Mouse (Mus musculus) hindbrain, embryonic 12.5 days (tissue): ENCODE results near the gene Slc26a5. TPM values are rescaled to one million over a fixed set of nuclear protein-coding genes. Genes with fewer than 3 reads are reported as not detected.
A peak's percentile ranks its signal among the peaks of the same experiment; 100 is the strongest.

Experiments
- ATAC-seq: fragments of 200-750 bp; cut with Nextera tagmentation; 2 replicates; pipeline ENCODE4 v1.8.0; 2017; ENCODE audit warnings: moderate TSS enrichment; ENCODE audit not compliant: low FRiP score
- H3K27ac ChIP-seq: fragments of 300-500 bp; sonication (generic); 2 replicates; pipeline ENCODE4 v1.5.1; 2016; ENCODE audit warnings: mild to moderate bottlenecking
- H3K27me3 ChIP-seq: fragments of 300-500 bp; sonication (generic); 2 replicates; pipeline ENCODE4 v1.6.1; 2016; ENCODE audit warnings: mild to moderate bottlenecking
- H3K36me3 ChIP-seq: fragments of 300-500 bp; sonication (generic); 2 replicates; pipeline ENCODE4 v1.6.1; 2016; ENCODE audit warnings: mild to moderate bottlenecking
- H3K4me1 ChIP-seq: fragments of 300-500 bp; sonication (generic); 2 replicates; pipeline ENCODE4 v1.6.1; 2016
- H3K4me2 ChIP-seq: fragments of 300-500 bp; sonication (generic); replicated peaks from 2 replicates; pipeline ENCODE4 v1.6.1; 2016; ENCODE audit warnings: mild to moderate bottlenecking
- H3K4me3 ChIP-seq: fragments of 300-500 bp; sonication (generic); 2 replicates; pipeline ENCODE4 v1.5.1; 2016; ENCODE audit warnings: mild to moderate bottlenecking
- H3K9ac ChIP-seq: fragments of 300-500 bp; sonication (generic); 2 replicates; pipeline ENCODE4 v1.6.1; 2016; ENCODE audit warnings: mild to moderate bottlenecking, moderate library complexity
- H3K9me3 ChIP-seq: fragments of 300-500 bp; sonication (generic); replicated peaks from 2 replicates; pipeline ENCODE4 v1.6.1; 2016; ENCODE audit warnings: mild to moderate bottlenecking
- WGBS: fragments of 180-500 bp; shearing (Covaris S2); methylation state at CpG from one replicate; pipeline ENCODE4 v1.1.7; 2016; 5-methylcytosine and 5-hydroxymethylcytosine counted together
- polyA plus RNA-seq: library from polyadenylated mRNA; unstranded; fragments of >200 nt; fragmentation: Nextera tagmentation; extraction: Ambion mirVana; gene quantifications from 2 replicates; pipeline ENCODE4 v1.2.1, GENCODE M21; 2016

Slc26a5 gene
- polyA plus RNA-seq, 1 experiment from 2014 or later, result not detected

GRCm38 (mm10) chr5:21802907-21803306 is 62.5 kb downstream of the Slc26a5 start:
- Histone ChIP-seq H3K4me1 (no peaks in the 10 kb centered on the region), H3K36me3 (peaks cover 51% of the 10 kb centered on the region), H3K27me3 (no peaks in the 10 kb centered on the region), H3K9ac (no peak overlapping the region), H3K27ac (no peak overlapping the region), H3K4me2 (no peak overlapping the region), H3K4me3 (no peak overlapping the region), H3K9me3 (no peaks in the 10 kb centered on the region)
- no peak for ATAC-seq
- 92% methylated on average over 9 of the region's 9 CpGs for WGBS

DNA sequence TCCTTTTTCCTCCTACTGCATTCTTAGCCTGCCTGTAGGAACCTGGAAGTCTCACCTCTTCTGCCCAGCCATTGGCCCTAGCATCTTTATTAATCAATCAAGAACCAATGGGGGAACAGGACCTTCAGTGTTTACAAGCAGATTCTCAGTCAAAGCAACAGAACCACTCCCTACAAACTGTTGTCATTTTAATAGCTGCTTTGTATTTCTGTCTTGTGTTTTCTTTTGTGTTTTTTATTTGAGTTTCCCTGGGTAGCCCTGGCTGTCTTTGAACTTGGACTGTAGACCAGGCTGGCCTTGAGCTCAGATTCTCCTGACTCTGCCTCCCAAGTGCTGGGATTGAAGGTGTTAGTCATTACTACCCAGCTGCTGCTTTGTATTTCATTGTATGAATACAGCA is 73.2 kb downstream of the Slc26a5 start:
- Histone ChIP-seq H3K4me1 (peaks cover 20% of the 10 kb centered on the region), H3K36me3 (peaks cover 28% of the 10 kb centered on the region), H3K27ac (no peak overlapping the region), H3K9me3 (no peaks in the 10 kb centered on the region), H3K4me3 (no peak overlapping the region), H3K4me2 (no peak overlapping the region), H3K27me3 (no peaks in the 10 kb centered on the region), H3K9ac (no peak overlapping the region)
- no peak for ATAC-seq

DNA sequence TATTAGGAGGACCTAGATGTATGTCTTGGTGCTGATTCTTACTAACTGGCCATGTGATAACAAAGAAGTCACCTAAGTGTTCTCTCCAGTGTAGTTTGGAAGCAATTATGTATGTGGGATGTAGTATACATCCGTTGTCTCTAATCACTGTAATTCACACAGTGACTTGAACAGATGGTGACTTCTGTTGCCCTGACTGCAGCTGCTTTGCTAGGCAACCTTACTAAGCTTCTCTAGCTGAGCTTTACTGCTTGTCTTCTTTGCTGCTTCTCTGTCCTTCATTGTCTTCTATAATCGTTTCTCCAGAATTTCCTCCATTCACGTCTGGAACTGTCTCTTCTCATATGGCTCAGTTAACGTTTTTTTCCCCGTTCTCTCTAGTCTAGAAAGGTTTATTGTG is 76.3 kb downstream of the Slc26a5 start:
- Histone ChIP-seq H3K27ac (no peak overlapping the region), H3K4me2 (no peak overlapping the region), H3K9me3 (no peaks in the 10 kb centered on the region), H3K27me3 (no peaks in the 10 kb centered on the region), H3K4me1 (peaks cover 30% of the 10 kb centered on the region), H3K9ac (no peak overlapping the region), H3K36me3 (peaks cover 12% of the 10 kb centered on the region; the same call in 1 of the 2 replicates), H3K4me3 (no peak overlapping the region)
- 72% methylated on average over 5 of the region's 5 CpGs for WGBS
- no peak for ATAC-seq

- Histone ChIP-seq H3K4me2 (peak overlapping the region; percentile 79), H3K9me3 (no peaks in the 10 kb centered on the region), H3K4me1 (peaks cover 31% of the 10 kb centered on the region), H3K4me3 (peak overlapping the region; percentile 95), H3K27ac (peak overlapping the region; percentile 87), H3K27me3 (no peaks in the 10 kb centered on the region), H3K36me3 (peaks cover 19% of the 10 kb centered on the region; the same call in 1 of the 2 replicates), H3K9ac (peak overlapping the region; percentile 92)
- 37% methylated on average over 11 of the region's 11 CpGs for WGBS
- no peak for ATAC-seq
These were observed 78.0 kb downstream of the Slc26a5 start for GRCm38 (mm10) chr5:21787186-21788105.

DNA sequence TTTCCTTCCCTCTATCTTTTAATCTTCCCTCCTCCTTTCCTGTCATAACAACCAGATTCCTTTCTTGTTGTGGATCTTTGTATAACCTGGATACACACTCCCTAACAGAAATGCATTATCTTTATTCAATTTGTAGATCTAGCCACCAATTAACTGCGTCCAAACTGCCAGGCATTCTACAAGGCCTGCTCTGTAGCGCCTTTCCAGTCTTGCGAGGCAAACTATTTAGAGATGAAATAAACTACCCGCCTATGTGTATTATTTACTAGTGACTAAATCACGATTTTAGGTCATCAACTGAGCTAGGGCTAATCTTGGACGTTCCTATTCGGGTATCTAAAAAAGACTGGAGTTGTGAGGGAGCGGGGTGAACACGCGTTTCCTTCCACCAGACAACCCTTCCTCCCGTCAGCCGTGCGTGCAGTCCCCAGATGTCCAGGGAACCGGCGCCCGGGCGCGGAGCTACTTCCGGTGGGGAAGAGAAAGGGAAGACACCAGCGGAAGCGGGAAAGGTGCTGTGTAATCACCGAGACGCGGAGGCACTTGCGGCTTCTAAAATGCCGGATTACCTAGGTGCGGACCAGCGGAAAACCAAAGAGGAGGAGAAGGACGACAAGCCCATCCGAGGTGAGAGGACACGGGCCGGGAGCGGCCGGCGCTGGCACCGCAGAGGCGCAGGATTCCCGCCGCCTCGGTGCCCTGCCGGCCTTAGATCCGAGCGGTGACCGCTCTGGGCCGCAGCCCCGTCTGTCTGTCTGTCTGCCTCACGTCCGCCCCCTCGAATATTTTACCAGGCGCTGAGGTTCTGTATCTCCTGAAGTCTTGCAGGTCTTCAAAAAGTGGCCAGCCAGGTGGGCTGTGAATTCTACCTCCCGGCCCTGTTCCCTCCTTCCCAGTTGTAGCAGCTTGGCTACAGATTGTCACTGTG is 78.9 kb downstream of the Slc26a5 start:
- H3K9ac ChIP-seq, result peak overlapping the region; percentile 92
- peak; percentile 82 for ATAC-seq
- H3K27me3 ChIP-seq, result no peaks in the 10 kb centered on the region
- H3K4me1 ChIP-seq, result peaks cover 31% of the 10 kb centered on the region
- H3K9me3 ChIP-seq, result no peaks in the 10 kb centered on the region
- H3K4me3 ChIP-seq, result peak overlapping the region; percentile 95
- peak overlapping the region; percentile 79 for H3K4me2 ChIP-seq
- peak overlapping the region; percentile 87 for H3K27ac ChIP-seq
- 2% methylated on average over 49 of the region's 51 CpGs for WGBS
- peaks cover 21% of the 10 kb centered on the region for H3K36me3 ChIP-seq

DNA sequence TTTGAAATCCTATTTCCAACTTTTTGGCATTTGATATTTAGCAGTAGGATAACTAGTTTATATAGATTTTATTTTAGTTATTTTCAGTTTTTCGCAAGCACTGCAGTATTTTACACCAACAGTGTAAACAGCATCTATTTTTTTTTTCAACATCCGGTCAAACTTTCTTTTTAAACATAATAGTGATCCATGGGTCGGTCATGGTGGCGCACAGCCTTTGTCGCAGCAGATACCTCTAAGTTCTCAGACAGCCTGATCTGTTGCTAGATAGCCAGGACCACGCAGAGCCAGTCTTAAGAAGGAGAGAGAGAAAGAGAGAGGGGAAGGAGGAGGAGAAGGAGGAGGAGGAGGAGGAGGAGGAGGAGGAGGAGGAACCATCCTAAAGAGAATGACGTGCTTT is 79.6 kb downstream of the Slc26a5 start:
- Histone ChIP-seq H3K27me3 (no peaks in the 10 kb centered on the region), H3K9ac (no peak overlapping the region), H3K4me2 (peak overlapping the region; percentile 96), H3K4me3 (peak overlapping the region; percentile 95; the same call in 1 of the 2 replicates), H3K36me3 (peaks cover 26% of the 10 kb centered on the region), H3K4me1 (peaks cover 31% of the 10 kb centered on the region), H3K9me3 (no peaks in the 10 kb centered on the region), H3K27ac (peak overlapping the region; percentile 87; the same call in 1 of the 2 replicates)
- ATAC-seq, result no peak
- WGBS, result 80% methylated on average over 7 of the region's 7 CpGs

DNA sequence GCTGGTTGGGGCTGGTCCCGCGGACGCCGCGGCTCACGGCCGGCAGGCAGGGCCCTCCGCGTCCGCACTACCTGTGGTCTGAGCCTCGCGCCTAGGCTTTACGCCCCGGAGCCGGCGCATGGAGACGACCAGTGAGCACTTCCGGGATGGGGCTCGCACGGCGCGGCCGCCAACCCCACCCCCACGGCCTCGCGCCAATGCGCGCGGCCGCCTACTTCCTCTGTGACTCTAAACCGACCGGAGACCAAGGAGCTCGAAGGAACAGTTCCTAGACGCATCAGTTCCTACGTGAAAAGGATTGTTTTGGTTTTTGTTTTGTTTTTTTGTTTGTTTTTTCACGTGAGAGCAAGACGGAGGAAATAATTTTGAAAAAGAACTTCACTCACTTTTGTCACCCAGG is 80.4 kb downstream of the Slc26a5 start, which contains the start of the genes Dnajc2 and Psmc2:
Gene Dnajc2, minus strand, starts transcription at position 199 of the 400 bp plus-strand sequence.
Gene Psmc2, plus strand, starts transcription at position 231 of the 400 bp plus-strand sequence.
- H3K9ac ChIP-seq, result peak within 1 kb of the TSS; percentile 88
- H3K36me3 ChIP-seq, result peaks cover 34% of the 10 kb centered on the region
- under 1% methylated on average over 35 of the region's 37 CpGs for WGBS
- H3K4me3 ChIP-seq, result peak within 1 kb of the TSS; percentile 95
- peak; percentile 96 for ATAC-seq
- H3K4me1 ChIP-seq, result peaks cover 31% of the 10 kb centered on the region
- H3K27me3 ChIP-seq, result no peaks in the 10 kb centered on the region
- H3K9me3 ChIP-seq, result no peaks in the 10 kb centered on the region
- peak within 1 kb of the TSS; percentile 87 for H3K27ac ChIP-seq
- peak within 1 kb of the TSS; percentile 96 for H3K4me2 ChIP-seq

GRCm38 (mm10) chr5:21784161-21785052 is 81.0 kb downstream of the Slc26a5 start:
- WGBS, result under 1% methylated on average over 50 of the region's 51 CpGs
- Histone ChIP-seq H3K27me3 (no peaks in the 10 kb centered on the region), H3K4me1 (peaks cover 28% of the 10 kb centered on the region), H3K27ac (peak overlapping the region; percentile 82), H3K36me3 (peaks cover 38% of the 10 kb centered on the region), H3K9ac (peak overlapping the region; percentile 88), H3K9me3 (no peaks in the 10 kb centered on the region), H3K4me2 (peak overlapping the region; percentile 96), H3K4me3 (peak overlapping the region; percentile 83)
- peak; percentile 87 for ATAC-seq

GRCm38 (mm10) chr5:21776491-21776890 is 88.9 kb downstream of the Slc26a5 start:
- no peaks in the 10 kb centered on the region for H3K9me3 ChIP-seq
- H3K36me3 ChIP-seq, result peaks cover 69% of the 10 kb centered on the region
- H3K4me2 ChIP-seq, result no peak overlapping the region
- H3K27ac ChIP-seq, result no peak overlapping the region
- H3K9ac ChIP-seq, result no peak overlapping the region
- H3K4me1 ChIP-seq, result no peaks in the 10 kb centered on the region
- WGBS, result 93% methylated on average over 6 of the region's 6 CpGs
- ATAC-seq, result no peak
- no peaks in the 10 kb centered on the region for H3K27me3 ChIP-seq
- no peak overlapping the region for H3K4me3 ChIP-seq

- no peak overlapping the region for H3K9ac ChIP-seq
These were observed 95.6 kb downstream of the Slc26a5 start for GRCm38 (mm10) chr5:21769841-21770240.

DNA sequence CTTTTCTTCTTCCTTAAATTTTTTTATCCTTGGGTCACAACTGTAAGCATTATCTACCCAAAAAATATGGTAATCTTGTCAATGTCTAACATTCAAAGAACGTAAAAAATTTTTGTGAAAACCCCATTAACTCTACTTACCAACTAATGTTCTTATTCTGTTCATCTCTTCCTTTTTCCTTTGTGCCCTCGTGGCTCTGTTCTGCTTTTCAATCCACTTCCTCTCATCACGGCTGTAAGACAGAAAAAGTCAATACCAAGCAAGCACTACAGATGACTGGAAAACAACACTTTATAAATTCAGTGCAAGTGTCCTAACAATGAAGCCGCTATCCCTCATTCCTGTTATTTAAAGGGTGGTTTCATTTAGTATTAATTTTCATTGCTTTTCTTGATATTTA is 96.9 kb downstream of the Slc26a5 start:
- 92% methylated on average over 4 of the region's 4 CpGs for WGBS
- H3K4me2 ChIP-seq, result no peak overlapping the region
- peaks cover 62% of the 10 kb centered on the region for H3K36me3 ChIP-seq
- H3K9ac ChIP-seq, result no peak overlapping the region
- H3K27me3 ChIP-seq, result no peaks in the 10 kb centered on the region
- no peak for ATAC-seq
- H3K9me3 ChIP-seq, result no peaks in the 10 kb centered on the region
- H3K27ac ChIP-seq, result no peak overlapping the region
- no peak overlapping the region for H3K4me3 ChIP-seq
- H3K4me1 ChIP-seq, result no peaks in the 10 kb centered on the region

More at GRCm38 (mm10) chr5:21769841-21770240, 95.6 kb downstream of the Slc26a5 start:
- H3K27ac ChIP-seq, result no peak overlapping the region
- 96% methylated on average over 6 of the region's 6 CpGs for whole genome bisulfite sequencing
- no peaks in the 10 kb centered on the region for H3K27me3 ChIP-seq
- no peak overlapping the region for H3K4me2 ChIP-seq
- no peaks in the 10 kb centered on the region for H3K4me1 ChIP-seq
- no peak overlapping the region for H3K4me3 ChIP-seq
- H3K36me3 ChIP-seq, result peaks cover 60% of the 10 kb centered on the region
- H3K9me3 ChIP-seq, result no peaks in the 10 kb centered on the region
- no peak for ATAC-seq
